Comparison of ENCODE assay signal across 27 mouse cellular contexts in the genomic region with DNA sequence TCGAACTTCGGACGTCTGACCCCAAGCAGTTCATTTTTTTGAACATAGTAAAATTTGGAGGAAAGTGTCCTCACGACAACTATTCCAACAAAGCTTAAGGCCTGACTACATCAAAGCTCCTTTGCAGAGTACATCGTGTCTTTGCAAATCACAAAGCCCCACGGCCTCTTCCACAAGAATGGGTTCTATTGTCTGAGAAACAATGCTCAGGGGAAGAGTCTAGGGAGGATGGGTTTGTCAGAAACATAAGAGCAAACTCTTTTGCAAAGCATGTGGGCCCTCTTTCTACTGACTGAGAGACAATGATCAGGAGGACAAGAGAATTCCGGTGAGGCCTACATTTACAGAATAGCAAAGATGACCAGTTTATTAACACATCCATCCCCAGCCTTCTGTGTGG.
"Had no signal": no experiment of that assay in that cellular context is flagged by ENCODE, and none has a peak within 500 bp of the region (broad histone marks: within the 10 kb centered on the region; RNA-seq: fewer than 3 reads in every experiment).

No protein-coding gene starts in this region.

- H3K4me2 ChIP-seq: heart, embryonic 12.5 days; hindbrain, embryonic 13.5 days; hindbrain, embryonic 15.5 days; kidney, embryonic 15.5 days; limb, embryonic 13.5 days; limb, embryonic 15.5 days; liver, embryonic 12.5 days had no signal

- H3K9me3 ChIP-seq: heart, embryonic 10.5 days; heart, embryonic 12.5 days; hindbrain, embryonic 10.5 days; hindbrain, embryonic 13.5 days; hindbrain, embryonic 15.5 days; kidney, embryonic 15.5 days; limb, embryonic 13.5 days; limb, embryonic 15.5 days; liver, embryonic 12.5 days had no signal

- H3K9ac ChIP-seq: heart, embryonic 12.5 days; hindbrain, embryonic 13.5 days; hindbrain, embryonic 15.5 days; kidney, embryonic 15.5 days; limb, embryonic 13.5 days; limb, embryonic 15.5 days; liver, embryonic 12.5 days; liver, embryonic 14.5 days had no signal

- H3K27ac ChIP-seq: gastrocnemius, adult 2 months; heart, embryonic 10.5 days; hindbrain, embryonic 10.5 days; hindbrain, embryonic 13.5 days; hindbrain, embryonic 15.5 days; hindbrain, postnatal 0 days; kidney, embryonic 15.5 days; kidney, postnatal 0 days; limb, embryonic 13.5 days; limb, embryonic 15.5 days; liver, embryonic 12.5 days; liver, embryonic 14.5 days had no signal

- ATAC-seq: hindbrain, postnatal 0 days; intestine, embryonic 16.5 days; liver, embryonic 12.5 days had no signal

- H3K36me3 ChIP-seq: heart, embryonic 10.5 days; heart, embryonic 12.5 days; hindbrain, embryonic 10.5 days; hindbrain, embryonic 13.5 days; hindbrain, embryonic 15.5 days; kidney, embryonic 15.5 days; limb, embryonic 13.5 days; limb, embryonic 15.5 days; liver, embryonic 12.5 days had no signal

- H3K4me1 ChIP-seq: heart, embryonic 12.5 days; hindbrain, embryonic 13.5 days; hindbrain, embryonic 15.5 days; kidney, embryonic 15.5 days; limb, embryonic 13.5 days; limb, embryonic 15.5 days; liver, embryonic 12.5 days had no signal

- H3K4me3 ChIP-seq: gastrocnemius, adult 2 months; heart, embryonic 10.5 days; heart, embryonic 12.5 days; hindbrain, embryonic 10.5 days; hindbrain, embryonic 13.5 days; hindbrain, embryonic 15.5 days; kidney, embryonic 15.5 days; limb, embryonic 13.5 days; limb, embryonic 15.5 days; liver, embryonic 12.5 days had no signal

- H3K27me3 ChIP-seq: heart, embryonic 12.5 days; hindbrain, embryonic 13.5 days; hindbrain, embryonic 15.5 days; kidney, embryonic 15.5 days; limb, embryonic 13.5 days; limb, embryonic 15.5 days; liver, embryonic 12.5 days had no signal

- DNase-seq: gastrocnemius, adult 2 months; gastrocnemius, postnatal 10 days; gastrocnemius, postnatal 25 days; heart, adult 18-20 months; heart, postnatal 10 days; heart, postnatal 4 days; kidney, adult 11 months; kidney, adult 2 months; kidney, adult 9 months; kidney, postnatal 14 days; kidney, postnatal 36 days; layer of hippocampus, adult 9-11 months; layer of hippocampus, postnatal 36 days; left cerebral cortex, postnatal 4 days had no signal
